Mouse (Mus musculus): Measurements from ENCODE around the gene Sycp1.

- TF ChIP-seq CTCF (IDR thresholded peaks at IDR 0.05; ENCODE audit: low read depth) (peak; percentile 8; the same call in 1 of the 2 replicates), EP300 (IDR thresholded peaks at IDR 0.05; ENCODE audit: low read depth) (no peak)
Measured at GRCm38 (mm10) chr3:102787369-102787768, 148.5 kb downstream of the Sycp1 start.
